Mouse (Mus musculus): ENCODE results near the gene Lmntd2.
A peak's percentile ranks its signal among the peaks of the same experiment; 100 is the strongest.

The Lmntd2 gene

GRCm38 (mm10) chr7:141215880-141216733 is 2.2 kb upstream of the Lmntd2 start:
- peak; percentile 72 to 74 for DNase-seq (ENCODE audit: low spot score in 2 of 2)

- peak; percentile 90 to 92 for DNase-seq (ENCODE audit: low spot score in 2 of 2)
Observed at GRCm38 (mm10) chr7:141215101-141215879, 1.4 kb upstream of the Lmntd2 start, which contains the start of gene Rassf7. Gene Rassf7, plus strand, starts transcription at chr7:141215860.

- no peak for DNase-seq (ENCODE audit: low spot score in 2 of 2)
Observed at GRCm38 (mm10) chr7:141214310-141214709, 430 bp upstream of the Lmntd2 start.

- no peak for DNase-seq (ENCODE audit: low spot score in 2 of 2)
Observed at GRCm38 (mm10) chr7:141213133-141213532, 747 bp downstream of the Lmntd2 start.

GRCm38 (mm10) chr7:141210606-141211131 is 3.2 kb downstream of the Lmntd2 start:
- no peak for DNase-seq (ENCODE audit: low spot score in 2 of 2)

GRCm38 (mm10) chr7:141210137-141210536 is 3.7 kb downstream of the Lmntd2 start:
- DNase-seq (ENCODE audit: low spot score in 2 of 2): no peak

GRCm38 (mm10) chr7:141209526-141209925 is 4.4 kb downstream of the Lmntd2 start:
- DNase-seq (ENCODE audit: low spot score in 2 of 2): no peak

GRCm38 (mm10) chr7:141206182-141206937 is 7.5 kb downstream of the Lmntd2 start:
- DNase-seq (ENCODE audit: low spot score in 2 of 2): no peak

GRCm38 (mm10) chr7:141205504-141205903 is 8.4 kb downstream of the Lmntd2 start:
- DNase-seq (ENCODE audit: low spot score in 2 of 2): no peak

GRCm38 (mm10) chr7:141204546-141204945 is 9.3 kb downstream of the Lmntd2 start:
- peak in 1 of 2 experiments; percentile 32 for DNase-seq (ENCODE audit: low spot score in 2 of 2)

- no peak for DNase-seq (ENCODE audit: low spot score in 2 of 2)
Observed at GRCm38 (mm10) chr7:141198121-141198520, 15.8 kb downstream of the Lmntd2 start.

GRCm38 (mm10) chr7:141196619-141197282 is 17.1 kb downstream of the Lmntd2 start:
- no peak for DNase-seq (ENCODE audit: low spot score in 2 of 2)

- no peak for DNase-seq (ENCODE audit: low spot score in 2 of 2)
Observed at GRCm38 (mm10) chr7:141195754-141196153, 18.1 kb downstream of the Lmntd2 start.

GRCm38 (mm10) chr7:141194830-141195229 is 19.1 kb downstream of the Lmntd2 start:
- peak; percentile 80 to 92 for DNase-seq (ENCODE audit: low spot score in 2 of 2)

- no peak for DNase-seq (ENCODE audit: low spot score in 2 of 2)
Observed at GRCm38 (mm10) chr7:141194409-141194808, 19.5 kb downstream of the Lmntd2 start.

GRCm38 (mm10) chr7:141193948-141194347 is 19.9 kb downstream of the Lmntd2 start, which contains the start of the genes Hras and Lrrc56:
Gene Hras, minus strand, starts transcription at chr7:141194005.
Gene Lrrc56, plus strand, starts transcription at chr7:141194157.
- peak; percentile 97 to 99 for DNase-seq (ENCODE audit: low spot score in 2 of 2)

- DNase-seq (ENCODE audit: low spot score in 2 of 2): peak in 1 of 2 experiments; percentile 71
Observed at GRCm38 (mm10) chr7:141193348-141193856, 20.5 kb downstream of the Lmntd2 start.

GRCm38 (mm10) chr7:141192776-141193347 is 21.0 kb downstream of the Lmntd2 start:
- no peak for DNase-seq (ENCODE audit: low spot score in 2 of 2)

- no peak for DNase-seq (ENCODE audit: low spot score in 2 of 2)
Observed at GRCm38 (mm10) chr7:141191796-141192685, 21.8 kb downstream of the Lmntd2 start.
